Mouse (Mus musculus) forebrain, embryonic 14.5 days (tissue): Measurements from ENCODE around the gene Gga1. TPM values are rescaled to one million over a fixed set of nuclear protein-coding genes. Genes with fewer than 3 reads are reported as not detected.
"Not testable (repeated sequence)": the region's sequence is repeated elsewhere in the genome, so short reads cannot be mapped to it uniquely, and the experiment has no call there.

Source experiments
- ATAC-seq: fragments of 200-750 bp; cut with Nextera tagmentation; 2 replicates; pipeline ENCODE4 v1.8.0; 2017; ENCODE audit warnings: mild to moderate bottlenecking, moderate library complexity
- DNase-seq: peaks from one replicate; pipeline ENCODE4 v3.0.0-alpha.2; 2015; ENCODE audit warnings: low spot score
- H3K27ac ChIP-seq: fragments of 300-500 bp; sonication (generic); 2 replicates; pipeline ENCODE4 v1.5.1; 2014; ENCODE audit warnings: low read depth, mild to moderate bottlenecking, control low read depth, low read length, moderate library complexity
- H3K27me3 ChIP-seq: fragments of 300-500 bp; sonication (generic); replicated peaks from 2 replicates; pipeline ENCODE4 v1.6.1; 2014; ENCODE audit warnings: low read length, control low read depth, mixed read lengths; ENCODE audit not compliant: control insufficient read depth, insufficient read depth
- H3K36me3 ChIP-seq: fragments of 300-500 bp; sonication (generic); 2 replicates; pipeline ENCODE4 v1.6.1; 2014; ENCODE audit warnings: low read length, control low read depth; ENCODE audit not compliant: control insufficient read depth, insufficient read depth
- H3K4me1 ChIP-seq: fragments of 300-500 bp; sonication (generic); 2 replicates; pipeline ENCODE4 v1.6.1; 2014; ENCODE audit warnings: antibody characterized with exemption, low read length, control low read depth; ENCODE audit not compliant: control insufficient read depth, insufficient read depth
- H3K4me2 ChIP-seq: fragments of 300-500 bp; sonication (generic); 2 replicates; pipeline ENCODE4 v1.6.1; 2014; ENCODE audit warnings: mild to moderate bottlenecking, control low read depth, low read length
- H3K4me3 ChIP-seq: fragments of 300-500 bp; sonication (generic); 2 replicates; pipeline ENCODE4 v1.5.1; 2014; ENCODE audit warnings: low read depth, low read length, control low read depth
- H3K9ac ChIP-seq: fragments of 300-500 bp; sonication (generic); 2 replicates; pipeline ENCODE4 v1.6.1; 2014; ENCODE audit warnings: mild to moderate bottlenecking, low read length, control low read depth, moderate library complexity
- H3K9me3 ChIP-seq: fragments of 300-500 bp; sonication (generic); replicated peaks from 2 replicates; pipeline ENCODE4 v1.6.1; 2016; ENCODE audit warnings: low read length, control low read depth, mixed read lengths; ENCODE audit not compliant: control insufficient read depth
- WGBS: fragments of 180-500 bp; shearing (Covaris S2); extraction: QIAGEN DNeasy Blood & Tissue Kit; methylation state at CpG from one replicate; pipeline ENCODE4 v1.1.7; 2014; 5-methylcytosine and 5-hydroxymethylcytosine counted together
- polyA plus RNA-seq: library from polyadenylated mRNA; unstranded; fragments of >200 nt; fragmentation: Nextera tagmentation; extraction: Ambion mirVana; gene quantifications from 2 replicates; pipeline ENCODE4 v1.2.1, GENCODE M21; 2014

The Gga1 gene
- polyA plus RNA-seq, 1 experiment from 2014 or later = 34.8 TPM

- peaks cover 23% of the 10 kb centered on the region for H3K36me3 ChIP-seq
- H3K9me3 ChIP-seq = no peaks in the 10 kb centered on the region
- ATAC-seq (no peak), DNase-seq (no peak)
- peak overlapping the region; percentile 97 for H3K27ac ChIP-seq
- peaks cover 14% of the 10 kb centered on the region for H3K4me1 ChIP-seq
- peak overlapping the region; percentile 74 for H3K4me3 ChIP-seq
- no peaks in the 10 kb centered on the region for H3K27me3 ChIP-seq
- peak overlapping the region; percentile 88 for H3K4me2 ChIP-seq
- peak overlapping the region; percentile 82 for H3K9ac ChIP-seq
- WGBS = under 1% methylated on average over 16 of the region's 17 CpGs
Observed at GRCm38 (mm10) chr15:78877810-78878390, 910 bp downstream of the Gga1 start.

DNA sequence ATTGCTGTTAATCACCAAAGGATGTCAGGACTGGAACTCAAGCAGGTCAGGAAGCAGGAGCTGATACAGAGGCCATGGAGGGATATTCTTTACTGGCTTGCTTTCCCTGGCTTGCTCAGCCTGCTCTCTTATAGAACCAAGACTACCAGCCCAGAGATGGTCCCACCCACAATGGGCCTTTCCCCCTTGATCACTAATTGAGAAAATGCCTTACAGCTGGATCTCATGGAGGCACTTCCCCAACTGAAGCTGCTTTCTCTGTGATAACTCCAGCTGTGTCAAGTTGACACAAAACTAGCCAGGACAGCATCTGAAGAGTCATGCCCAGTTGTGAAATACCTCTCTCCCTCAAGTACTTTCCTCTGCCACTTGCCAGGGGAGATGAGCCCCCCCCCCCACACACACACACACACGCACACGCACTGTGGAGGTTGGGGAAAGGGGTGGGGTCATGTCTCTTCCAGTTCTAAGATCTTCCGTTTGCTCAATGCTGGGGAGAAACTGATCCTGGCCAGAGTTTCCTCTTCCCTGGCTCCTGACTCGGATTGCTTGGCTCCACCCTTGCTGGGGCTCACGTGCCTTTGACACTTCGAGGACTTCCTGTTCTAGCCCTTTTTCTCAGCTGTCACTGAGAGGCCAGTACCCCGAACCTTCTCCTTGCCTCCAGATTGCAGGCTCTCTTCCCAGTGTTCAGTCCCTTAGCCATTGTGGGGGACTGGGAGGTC is 2.0 kb downstream of the Gga1 start:
- H3K27ac ChIP-seq, ATAC-seq, DNase-seq, H3K4me2 ChIP-seq, H3K9me3 ChIP-seq, H3K27me3 ChIP-seq, H3K4me3 ChIP-seq, H3K9ac ChIP-seq: not testable (repeated sequence)
- Histone ChIP-seq H3K4me1 (peaks cover 13% of the 10 kb centered on the region), H3K36me3 (peaks cover 34% of the 10 kb centered on the region)
- 76% methylated on average over 7 of the region's 7 CpGs for WGBS

DNA sequence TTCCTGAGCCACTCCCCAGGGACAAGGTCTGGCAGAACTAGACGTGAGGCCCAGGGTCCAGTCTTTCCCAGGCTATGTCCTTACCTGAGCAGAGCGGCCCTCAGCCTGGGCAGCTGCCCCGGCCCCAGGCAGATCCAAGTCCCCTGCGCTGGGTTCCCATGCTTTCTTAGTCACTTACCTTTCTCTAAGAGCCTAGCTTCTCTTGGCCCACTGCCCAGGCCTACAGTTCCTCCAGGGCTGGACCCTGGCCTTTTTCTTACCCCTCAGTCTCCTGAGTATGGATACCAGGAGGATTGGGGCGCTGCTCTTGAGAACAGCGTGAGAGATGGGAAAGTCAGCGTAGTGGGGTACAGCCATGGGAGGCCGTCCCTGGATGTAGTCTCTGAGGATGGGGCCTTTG is 3.4 kb downstream of the Gga1 start:
- Histone ChIP-seq H3K4me1 (peaks cover 10% of the 10 kb centered on the region), H3K9ac (no peak overlapping the region), H3K4me2 (no peak overlapping the region), H3K9me3 (no peaks in the 10 kb centered on the region), H3K27ac (no peak overlapping the region), H3K36me3 (peaks cover 45% of the 10 kb centered on the region), H3K27me3 (no peaks in the 10 kb centered on the region), H3K4me3 (no peak overlapping the region)
- WGBS = 95% methylated on average over 8 of the region's 8 CpGs
- DNase-seq = no peak
- no peak for ATAC-seq

DNA sequence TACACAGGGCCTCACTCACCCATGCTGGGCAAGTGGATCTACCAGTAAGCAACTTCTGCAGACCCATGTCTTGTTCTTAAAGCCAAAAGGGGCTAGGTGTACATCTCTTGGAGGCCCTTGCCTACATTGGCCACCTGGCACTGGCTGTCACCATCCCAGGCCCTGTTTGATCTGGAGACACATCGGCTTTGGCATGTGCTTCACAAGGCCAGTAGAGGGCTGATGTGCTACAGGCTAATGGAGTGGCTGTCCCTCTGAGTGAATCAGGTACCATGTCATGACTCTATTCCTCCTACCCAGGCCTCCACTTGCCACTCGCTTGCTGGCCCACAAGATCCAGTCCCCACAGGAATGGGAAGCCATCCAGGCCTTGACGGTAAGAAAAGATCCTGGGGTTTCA is 4.8 kb downstream of the Gga1 start:
- ATAC-seq (no peak), DNase-seq (no peak)
- Histone ChIP-seq H3K27me3 (no peaks in the 10 kb centered on the region), H3K4me3 (no peak overlapping the region), H3K4me1 (peaks cover 5% of the 10 kb centered on the region), H3K36me3 (peaks cover 59% of the 10 kb centered on the region), H3K4me2 (no peak overlapping the region), H3K27ac (no peak overlapping the region), H3K9me3 (no peaks in the 10 kb centered on the region), H3K9ac (no peak overlapping the region)
- WGBS = 89% methylated on average over 3 of the region's 3 CpGs

DNA sequence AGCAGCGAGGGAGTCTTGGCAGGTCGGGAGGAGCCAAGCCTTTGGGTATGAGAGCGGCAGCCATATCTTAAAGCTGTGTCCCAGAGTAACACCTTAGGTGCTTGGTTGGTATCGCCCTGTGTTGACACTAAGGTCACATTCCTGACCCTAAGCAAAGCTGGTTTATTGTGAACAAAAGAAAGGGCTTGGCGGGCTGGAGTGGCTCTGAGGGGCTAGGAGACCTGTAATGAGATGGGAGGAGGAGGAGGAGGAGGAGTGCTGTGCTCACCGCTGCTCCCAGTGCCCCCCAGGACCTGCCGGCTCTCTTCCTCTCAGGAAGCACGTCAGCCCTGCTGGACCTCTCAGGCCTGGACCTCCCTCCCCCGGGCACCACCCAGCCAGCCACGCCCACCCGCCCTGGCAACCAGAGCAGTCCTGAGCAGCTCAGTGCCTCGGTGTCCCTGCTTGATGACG is 12.4 kb downstream of the Gga1 start:
- Histone ChIP-seq H3K36me3 (peaks cover 89% of the 10 kb centered on the region), H3K4me1 (no peaks in the 10 kb centered on the region), H3K4me2 (no peak overlapping the region), H3K9ac (no peak overlapping the region), H3K9me3 (no peaks in the 10 kb centered on the region), H3K27ac (no peak overlapping the region), H3K27me3 (no peaks in the 10 kb centered on the region), H3K4me3 (no peak overlapping the region)
- no peak for ATAC-seq
- WGBS = 22% methylated on average over 13 of the region's 13 CpGs
- no peak for DNase-seq

- Histone ChIP-seq H3K27me3 (no peaks in the 10 kb centered on the region), H3K9ac (no peak overlapping the region), H3K4me2 (no peak overlapping the region), H3K27ac (no peak overlapping the region), H3K4me1 (no peaks in the 10 kb centered on the region), H3K36me3 (peaks cover 71% of the 10 kb centered on the region), H3K9me3 (no peaks in the 10 kb centered on the region), H3K4me3 (no peak overlapping the region)
- ATAC-seq (no peak), DNase-seq (no peak)
- WGBS = 76% methylated on average over 7 of the region's 7 CpGs
Observed at GRCm38 (mm10) chr15:78892440-78892839, 15.4 kb downstream of the Gga1 start.

DNA sequence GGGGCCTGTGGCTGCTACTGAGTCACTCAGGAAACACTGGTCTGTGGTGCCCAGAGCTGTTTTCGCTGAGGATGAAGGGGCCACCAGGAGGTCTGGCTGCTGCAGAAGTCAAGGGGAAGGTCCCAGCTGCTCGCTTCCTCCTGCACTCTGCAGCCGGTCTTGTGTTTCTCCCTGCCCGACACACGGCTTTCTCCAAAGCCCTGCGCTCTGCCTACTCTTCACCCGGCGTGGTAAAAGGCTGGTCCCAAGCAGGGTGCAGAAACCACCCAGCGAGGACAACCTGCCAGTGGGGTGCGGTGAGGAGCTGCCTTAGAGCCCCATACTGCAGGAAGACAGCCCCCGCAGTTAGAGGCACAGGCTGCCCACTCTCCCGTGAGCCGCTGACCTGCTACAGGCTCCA is 17.7 kb downstream of the Gga1 start:
- H3K4me1 ChIP-seq = no peaks in the 10 kb centered on the region
- 86% methylated on average over 13 of the region's 13 CpGs for WGBS
- no peak overlapping the region for H3K4me2 ChIP-seq
- no peaks in the 10 kb centered on the region for H3K27me3 ChIP-seq
- H3K36me3 ChIP-seq = peaks cover 50% of the 10 kb centered on the region
- H3K9ac ChIP-seq = no peak overlapping the region
- no peak overlapping the region for H3K4me3 ChIP-seq
- no peak for DNase-seq
- H3K27ac ChIP-seq = no peak overlapping the region
- ATAC-seq = no peak
- no peaks in the 10 kb centered on the region for H3K9me3 ChIP-seq

GRCm38 (mm10) chr15:78895741-78896140 is 18.8 kb downstream of the Gga1 start:
- ATAC-seq (no peak), DNase-seq (no peak)
- 97% methylated on average over 2 of the region's 2 CpGs for WGBS
- no peaks in the 10 kb centered on the region for H3K9me3 ChIP-seq
- H3K9ac ChIP-seq = no peak overlapping the region
- H3K4me1 ChIP-seq = peaks cover 4% of the 10 kb centered on the region; the same call in 1 of the 2 replicates
- 0 out of 2 replicates have a peak, but pooled peaks cover under 1% of the 10 kb centered on the region for H3K27me3 ChIP-seq
- no peak overlapping the region for H3K4me2 ChIP-seq
- H3K27ac ChIP-seq = no peak overlapping the region
- peaks cover 41% of the 10 kb centered on the region for H3K36me3 ChIP-seq
- H3K4me3 ChIP-seq = no peak overlapping the region

DNA sequence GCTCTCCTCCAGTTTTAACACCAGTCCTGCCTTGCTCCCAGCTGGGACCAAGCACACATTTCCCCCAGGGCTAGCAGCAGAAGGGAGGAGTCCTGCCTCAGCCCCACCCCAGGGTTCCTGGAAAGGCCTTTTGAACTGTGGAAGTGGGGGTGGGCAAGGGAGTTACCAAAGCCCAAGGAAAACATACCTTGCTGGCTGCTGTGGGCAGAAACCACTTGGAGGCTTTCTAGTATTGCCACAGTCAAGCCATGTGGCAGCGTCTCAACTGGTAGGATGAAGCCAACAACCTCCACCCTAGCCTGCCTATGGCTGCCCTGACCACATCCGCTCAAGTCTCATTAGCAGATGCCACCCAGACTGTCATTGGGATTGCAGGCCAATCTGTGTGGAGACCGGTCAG is 19.2 kb downstream of the Gga1 start:
- DNase-seq = no peak
- Histone ChIP-seq H3K4me3 (no peak overlapping the region), H3K9me3 (no peaks in the 10 kb centered on the region), H3K4me1 (peaks cover 4% of the 10 kb centered on the region; the same call in 1 of the 2 replicates), H3K27ac (no peak overlapping the region), H3K27me3 (0 out of 2 replicates have a peak, but pooled peaks cover 3% of the 10 kb centered on the region), H3K4me2 (no peak overlapping the region), H3K36me3 (peaks cover 37% of the 10 kb centered on the region), H3K9ac (no peak overlapping the region)
- ATAC-seq = no peak
- WGBS = 96% methylated on average over 3 of the region's 3 CpGs
